Mouse (Mus musculus): Measurements from ENCODE around the gene Gm21885. TPM values are rescaled to one million over a fixed set of nuclear protein-coding genes. Genes with fewer than 3 reads are reported as not detected.

Gm21885 gene
- polyA plus RNA-seq, 2 experiments, result not detected

- ATAC-seq (ENCODE audit: insufficient read depth) (no peak), DNase-seq (ENCODE audit: low read depth in 3 of 3, low spot score in 3 of 3) (no peak)
- no peak for TF ChIP-seq CTCF (IDR thresholded peaks at IDR 0.05; ENCODE audit: low read depth)
- TF ChIP-seq EP300 (IDR thresholded peaks at IDR 0.05; ENCODE audit: low read depth), result no peak
- peak overlapping the region; percentile 85 for H3K4me2 ChIP-seq (ENCODE audit: low read depth)
- peak overlapping the region; percentile 8; the same call in 1 of the 2 replicates for H3K27ac ChIP-seq
- peaks cover 54 to 60% of the 10 kb centered on the region in 2 experiments for H3K4me1 ChIP-seq (replicated peaks; ENCODE audit: control insufficient read depth in 2 of 2, insufficient read depth in 2 of 2, low read length in 1 of 2)
- H3K4me3 ChIP-seq (ENCODE audit: insufficient read depth in 1 of 2, low read depth in 2 of 2, low read length in 2 of 2), result peak overlapping the region in 1 of 2 experiments; percentile 8; a peak in 1 of 4 replicates
- no peaks in the 10 kb centered on the region for H3K27me3 ChIP-seq (ENCODE audit: control insufficient read depth, insufficient read depth, low read length)
- no peaks in the 10 kb centered on the region for H3K9me3 ChIP-seq (ENCODE audit: control insufficient read depth, low read length)
- 45% methylated on average over 4 of the region's 4 CpGs for WGBS (ENCODE audit: insufficient replicate concordance)
- H3K36me3 ChIP-seq (replicated peaks; ENCODE audit: control insufficient read depth, insufficient read depth, low read depth), result peaks cover 20% of the 10 kb centered on the region
- H3K9ac ChIP-seq (replicated peaks), result peak overlapping the region; percentile 31; the same call in 1 of the 2 replicates
Observed at GRCm38 (mm10) chr11:94317515-94317914, 35.8 kb downstream of the Gm21885 start.

DNA sequence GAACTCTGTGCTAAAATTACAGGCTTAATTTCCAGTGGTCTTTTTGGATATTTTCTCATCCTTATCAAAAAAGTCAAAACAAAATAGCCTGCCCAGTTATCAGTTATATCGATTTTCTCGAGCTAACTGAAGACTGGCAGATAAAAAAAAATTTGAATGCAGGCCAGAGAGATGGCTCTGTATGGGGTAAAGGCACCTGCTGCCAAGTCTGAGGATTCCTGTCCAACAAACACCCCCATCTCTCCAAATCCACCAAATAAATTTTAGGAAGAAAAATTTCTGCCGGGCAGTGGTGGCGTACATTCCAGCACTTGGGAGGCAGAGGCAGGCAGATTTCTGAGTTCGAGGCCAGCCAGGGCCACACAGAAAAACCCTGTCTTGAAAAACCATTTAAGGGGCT lies 36.4 kb downstream of the Gm21885 start:
- WGBS (ENCODE audit: insufficient replicate concordance), result 54% methylated on average over 5 of the region's 5 CpGs
- peak overlapping the region; percentile 31 for H3K9ac ChIP-seq (replicated peaks)
- DNase-seq (ENCODE audit: low read depth in 3 of 3, low spot score in 3 of 3) (no peak), ATAC-seq (ENCODE audit: insufficient read depth) (no peak)
- H3K9me3 ChIP-seq (ENCODE audit: control insufficient read depth, low read length), result no peaks in the 10 kb centered on the region
- H3K4me2 ChIP-seq (ENCODE audit: low read depth), result peak overlapping the region; percentile 85
- no peak overlapping the region for H3K4me3 ChIP-seq (ENCODE audit: insufficient read depth in 1 of 2, low read depth in 2 of 2, low read length in 2 of 2)
- H3K27ac ChIP-seq, result peak overlapping the region; percentile 10; the same call in 1 of the 2 replicates
- peaks cover 53 to 62% of the 10 kb centered on the region in 2 experiments for H3K4me1 ChIP-seq (replicated peaks; ENCODE audit: control insufficient read depth in 2 of 2, insufficient read depth in 2 of 2, low read length in 1 of 2)
- H3K27me3 ChIP-seq (ENCODE audit: control insufficient read depth, insufficient read depth, low read length), result no peaks in the 10 kb centered on the region
- TF ChIP-seq CTCF (IDR thresholded peaks at IDR 0.05; ENCODE audit: low read depth), result no peak
- TF ChIP-seq EP300 (IDR thresholded peaks at IDR 0.05; ENCODE audit: low read depth), result no peak
- H3K36me3 ChIP-seq (replicated peaks; ENCODE audit: control insufficient read depth, insufficient read depth, low read depth), result peaks cover 18% of the 10 kb centered on the region

DNA sequence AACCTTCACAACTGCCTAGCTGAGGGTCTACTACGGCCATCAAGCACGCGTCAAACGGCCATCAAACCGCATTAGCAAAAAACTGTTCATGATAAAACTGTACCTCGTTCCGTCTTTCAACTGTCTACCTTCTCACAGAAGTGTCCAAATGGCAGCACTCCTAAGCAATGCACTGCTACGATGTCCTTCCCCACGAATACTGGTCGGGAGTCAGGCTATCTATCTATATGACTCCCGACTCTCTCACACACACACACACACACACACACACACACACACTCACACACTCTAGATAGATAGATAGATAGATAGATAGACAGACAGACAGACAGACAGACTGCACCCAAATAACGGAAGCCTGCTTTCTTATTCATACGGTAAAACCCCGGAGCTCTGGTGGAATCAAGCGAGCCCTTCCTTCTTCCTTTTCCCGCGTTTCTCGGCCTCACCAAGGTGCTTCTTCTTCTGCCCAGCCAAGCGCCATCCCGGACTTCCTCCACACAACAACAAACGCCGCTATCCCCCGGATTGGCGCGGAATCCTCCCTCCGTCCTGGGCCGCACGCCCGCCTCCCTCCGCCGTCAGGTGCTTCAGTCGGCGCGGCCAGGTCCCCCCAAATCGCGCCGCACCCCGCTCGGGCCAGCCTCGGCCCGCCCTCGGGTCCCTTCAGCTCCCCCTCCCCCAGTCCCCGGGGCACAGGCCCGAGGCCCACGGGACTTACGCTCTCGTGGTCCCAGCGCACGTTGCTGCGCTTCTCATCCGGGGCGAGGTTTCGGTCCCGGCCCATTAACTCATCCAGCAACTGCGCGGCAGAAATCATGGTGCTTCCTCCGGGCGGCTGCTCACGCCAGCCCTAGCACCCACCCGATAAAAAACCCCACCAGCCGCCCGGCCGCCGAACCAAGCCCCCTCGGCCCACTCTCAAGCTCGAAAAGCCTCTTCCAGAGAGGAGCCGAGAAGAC lies 39.6 kb downstream of the Gm21885 start:
- peak; percentile 72 for ATAC-seq (ENCODE audit: insufficient read depth)
- H3K4me2 ChIP-seq (ENCODE audit: low read depth), result peak overlapping the region; percentile 85
- peak overlapping the region; percentile 95 for H3K27ac ChIP-seq
- no peaks in the 10 kb centered on the region for H3K9me3 ChIP-seq (ENCODE audit: control insufficient read depth, low read length)
- H3K4me1 ChIP-seq (replicated peaks; ENCODE audit: control insufficient read depth in 2 of 2, insufficient read depth in 2 of 2, low read length in 1 of 2), result peaks cover 37 to 42% of the 10 kb centered on the region in 2 experiments
- no peaks in the 10 kb centered on the region for H3K27me3 ChIP-seq (ENCODE audit: control insufficient read depth, insufficient read depth, low read length)
- H3K9ac ChIP-seq (replicated peaks), result peak overlapping the region; percentile 99
- H3K4me3 ChIP-seq (ENCODE audit: insufficient read depth in 1 of 2, low read depth in 2 of 2, low read length in 2 of 2), result peak overlapping the region; percentile 99 to 100
- WGBS (ENCODE audit: insufficient replicate concordance), result under 1% methylated on average over 67 of the region's 67 CpGs
- TF ChIP-seq CTCF (IDR thresholded peaks at IDR 0.05; ENCODE audit: low read depth) (no peak), EP300 (IDR thresholded peaks at IDR 0.05; ENCODE audit: low read depth) (0 out of 2 replicates have a peak, but pooled peaks have one; percentile 9)
- peaks cover 18% of the 10 kb centered on the region for H3K36me3 ChIP-seq (replicated peaks; ENCODE audit: control insufficient read depth, insufficient read depth, low read depth)
- peak in 2 of 3 experiments; percentile 39 to 58 for DNase-seq (ENCODE audit: low read depth in 3 of 3, low spot score in 3 of 3)

DNA sequence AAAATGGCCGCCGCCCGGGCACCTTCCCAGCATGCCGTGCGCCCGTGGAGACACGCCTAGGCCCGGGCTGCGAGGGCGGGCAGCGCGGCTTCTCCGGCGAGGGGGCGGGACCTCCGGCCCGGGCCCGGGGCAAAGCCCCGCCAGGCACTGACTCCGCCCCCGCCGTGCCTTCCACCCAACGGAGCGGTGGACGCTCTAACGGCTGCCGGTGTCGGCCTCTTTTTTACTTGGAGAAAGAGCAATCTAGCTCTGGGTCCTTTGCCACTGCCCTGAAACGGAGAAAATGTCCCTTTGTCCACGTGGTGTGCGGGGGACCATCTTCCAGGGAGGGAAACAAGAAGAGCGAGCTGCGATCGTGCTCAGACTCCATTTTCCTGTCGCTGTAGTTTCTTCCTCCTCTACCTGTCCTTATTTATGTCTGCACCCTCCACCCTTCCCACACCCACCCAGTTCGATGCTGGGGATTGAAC lies 40.3 kb downstream of the Gm21885 start, which contains the start of gene Luc7l3:
Gene Luc7l3, minus strand, starts transcription at position 58 of the 470 bp plus-strand sequence.
- Histone ChIP-seq H3K4me3 (ENCODE audit: insufficient read depth in 1 of 2, low read depth in 2 of 2, low read length in 2 of 2) (peak within 1 kb of the TSS; percentile 99 to 100), H3K4me1 (replicated peaks; ENCODE audit: control insufficient read depth in 2 of 2, insufficient read depth in 2 of 2, low read length in 1 of 2) (peaks cover 32 to 38% of the 10 kb centered on the region in 2 experiments), H3K36me3 (replicated peaks; ENCODE audit: control insufficient read depth, insufficient read depth, low read depth) (peaks cover 13% of the 10 kb centered on the region), H3K27ac (peak within 1 kb of the TSS; percentile 95), H3K9ac (replicated peaks) (peak within 1 kb of the TSS; percentile 99), H3K27me3 (ENCODE audit: control insufficient read depth, insufficient read depth, low read length) (no peaks in the 10 kb centered on the region), H3K4me2 (ENCODE audit: low read depth) (peak within 1 kb of the TSS; percentile 85), H3K9me3 (ENCODE audit: control insufficient read depth, low read length) (no peaks in the 10 kb centered on the region)
- DNase-seq (ENCODE audit: low read depth in 3 of 3, low spot score in 3 of 3) (peak; percentile 87 to 88 (median 88)), ATAC-seq (ENCODE audit: insufficient read depth) (peak; percentile 95)
- TF ChIP-seq CTCF (IDR thresholded peaks at IDR 0.05; ENCODE audit: low read depth) (no peak), EP300 (IDR thresholded peaks at IDR 0.05; ENCODE audit: low read depth) (0 out of 2 replicates have a peak, but pooled peaks have one; percentile 0)
- WGBS (ENCODE audit: insufficient replicate concordance), result under 1% methylated on average over 36 of the region's 36 CpGs

DNA sequence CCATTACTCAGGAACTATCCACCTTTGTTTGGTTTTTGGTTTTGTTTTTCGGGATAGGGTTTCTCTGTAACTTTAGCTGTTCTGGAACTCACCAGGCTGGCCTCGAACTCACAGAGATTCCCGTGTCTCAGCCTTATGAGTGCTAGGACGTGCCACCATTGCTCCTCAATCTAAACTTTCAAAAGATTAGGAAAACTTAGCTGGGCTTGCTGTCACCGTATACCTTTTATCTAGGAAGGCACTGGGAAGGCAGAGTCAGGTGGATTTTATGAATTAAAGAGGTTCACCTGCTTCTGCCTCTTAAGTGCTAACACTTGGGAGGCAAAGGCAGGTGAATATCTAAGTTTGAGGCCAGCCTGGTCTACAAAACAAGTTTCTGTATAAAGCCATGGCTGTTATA lies 41.0 kb downstream of the Gm21885 start:
- no peaks in the 10 kb centered on the region for H3K27me3 ChIP-seq (ENCODE audit: control insufficient read depth, insufficient read depth, low read length)
- H3K4me3 ChIP-seq (ENCODE audit: insufficient read depth in 1 of 2, low read depth in 2 of 2, low read length in 2 of 2), result peak overlapping the region; percentile 99 to 100
- 35% methylated on average over 5 of the region's 5 CpGs for WGBS (ENCODE audit: insufficient replicate concordance)
- peaks cover 30 to 36% of the 10 kb centered on the region in 2 experiments for H3K4me1 ChIP-seq (replicated peaks; ENCODE audit: control insufficient read depth in 2 of 2, insufficient read depth in 2 of 2, low read length in 1 of 2)
- ATAC-seq (ENCODE audit: insufficient read depth), result no peak
- TF ChIP-seq EP300 (IDR thresholded peaks at IDR 0.05; ENCODE audit: low read depth), result no peak
- no peak for TF ChIP-seq CTCF (IDR thresholded peaks at IDR 0.05; ENCODE audit: low read depth)
- peak overlapping the region; percentile 85 for H3K4me2 ChIP-seq (ENCODE audit: low read depth)
- DNase-seq (ENCODE audit: low read depth in 3 of 3, low spot score in 3 of 3), result no peak
- H3K27ac ChIP-seq, result peak overlapping the region; percentile 95
- H3K9ac ChIP-seq (replicated peaks), result peak overlapping the region; percentile 99
- no peaks in the 10 kb centered on the region for H3K9me3 ChIP-seq (ENCODE audit: control insufficient read depth, low read length)
- peaks cover 10% of the 10 kb centered on the region for H3K36me3 ChIP-seq (replicated peaks; ENCODE audit: control insufficient read depth, insufficient read depth, low read depth)
